Mouse (Mus musculus) cerebellum, postnatal 36 days (tissue): ENCODE data around the gene Cdkn2a.

ENCODE experiments used
- DNase-seq, 2 experiments: peaks; one replicate each; pipeline ENCODE4 v3.0.0; 2021 to 2022; ENCODE audit warnings: mixed read lengths in 2 of 2

Cdkn2a gene

GRCm38 (mm10) chr4:89276669-89277219 lies 17.7 kb downstream of the Cdkn2a start:
- no peak for DNase-seq

- no peak for DNase-seq
These were observed 18.5 kb downstream of the Cdkn2a start for GRCm38 (mm10) chr4:89275811-89276584.

GRCm38 (mm10) chr4:89274829-89275548 lies 19.5 kb downstream of the Cdkn2a start:
- no peak for DNase-seq

GRCm38 (mm10) chr4:89274006-89274405 lies 20.4 kb downstream of the Cdkn2a start:
- DNase-seq, result no peak

- no peak for DNase-seq
These were observed 20.9 kb downstream of the Cdkn2a start for GRCm38 (mm10) chr4:89273585-89273984.

GRCm38 (mm10) chr4:89272961-89273540 lies 21.4 kb downstream of the Cdkn2a start:
- no peak for DNase-seq

- no peak for DNase-seq
These were observed 22.2 kb downstream of the Cdkn2a start for GRCm38 (mm10) chr4:89272101-89272718.

- DNase-seq, result no peak
These were observed 36.7 kb downstream of the Cdkn2a start for GRCm38 (mm10) chr4:89257768-89258167.

GRCm38 (mm10) chr4:89234446-89234845 lies 60.0 kb downstream of the Cdkn2a start:
- no peak for DNase-seq
